Mouse (Mus musculus) left cerebral cortex, adult 11 months (tissue): ENCODE results near the gene Ube2d3.

Source experiments
- DNase-seq: peaks from one replicate; pipeline ENCODE4 v3.0.0; 2022; ENCODE audit warnings: low spot score

Gene Ube2d3

DNA sequence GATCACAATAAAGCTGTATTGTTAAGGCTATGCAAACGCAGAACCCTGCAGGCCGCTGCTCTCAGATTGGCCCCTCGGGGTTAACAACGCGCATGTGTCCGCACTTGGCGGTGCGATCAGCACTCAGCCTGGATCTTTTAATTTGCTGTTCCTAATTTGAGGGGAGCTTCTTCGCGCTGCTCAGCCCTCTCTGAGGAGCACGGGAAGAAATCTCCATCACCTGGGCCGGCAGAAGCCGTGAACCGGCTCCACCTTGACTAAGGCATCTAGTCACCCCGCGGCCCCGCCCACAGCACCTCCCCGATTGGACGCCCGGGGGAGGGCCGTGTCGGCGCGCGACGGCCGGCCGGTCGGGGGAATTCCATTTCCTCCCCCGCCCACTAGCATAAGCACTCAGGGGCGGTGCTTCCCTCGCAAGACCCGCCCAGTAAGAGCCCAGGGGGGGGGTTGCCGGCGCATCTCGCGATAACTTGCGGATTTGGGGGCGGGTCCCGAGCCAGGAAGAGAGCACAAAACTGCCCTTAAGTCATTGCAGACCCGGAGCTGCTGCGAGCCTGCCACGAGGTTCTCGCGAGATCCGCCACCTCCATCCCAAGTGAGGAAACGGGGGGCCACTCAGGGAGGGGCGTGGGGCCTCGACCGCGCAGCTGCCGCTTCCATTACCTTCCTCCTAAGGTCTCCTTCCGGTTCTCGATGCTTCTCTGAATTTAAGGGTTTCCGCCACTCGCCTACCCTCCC, at the start of gene Ube2d3:
TSS of gene Ube2d3 (plus strand) at position 392 of the 738 bp plus-strand sequence.
- DNase-seq = peak; percentile 99

DNA sequence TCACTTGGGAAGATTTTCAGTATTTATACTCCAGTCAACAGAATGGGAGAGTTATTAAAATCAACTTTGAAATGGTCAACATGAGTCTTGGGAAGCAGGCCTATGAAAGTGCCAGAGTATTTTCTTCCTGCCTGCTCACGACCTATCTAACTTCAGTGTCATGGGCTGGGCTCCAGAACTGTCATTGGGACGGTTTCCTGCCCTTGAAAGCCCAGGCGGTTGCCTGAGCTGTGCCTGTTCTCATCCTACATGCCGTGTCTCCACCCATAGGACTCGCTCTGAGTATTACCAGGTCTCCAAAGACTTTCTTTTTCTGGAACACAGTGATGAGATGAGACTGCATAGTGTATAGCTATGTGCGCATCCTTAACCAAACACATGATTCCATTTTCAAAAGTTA, 44.8 kb upstream of the Ube2d3 start:
- DNase-seq = no peak

DNA sequence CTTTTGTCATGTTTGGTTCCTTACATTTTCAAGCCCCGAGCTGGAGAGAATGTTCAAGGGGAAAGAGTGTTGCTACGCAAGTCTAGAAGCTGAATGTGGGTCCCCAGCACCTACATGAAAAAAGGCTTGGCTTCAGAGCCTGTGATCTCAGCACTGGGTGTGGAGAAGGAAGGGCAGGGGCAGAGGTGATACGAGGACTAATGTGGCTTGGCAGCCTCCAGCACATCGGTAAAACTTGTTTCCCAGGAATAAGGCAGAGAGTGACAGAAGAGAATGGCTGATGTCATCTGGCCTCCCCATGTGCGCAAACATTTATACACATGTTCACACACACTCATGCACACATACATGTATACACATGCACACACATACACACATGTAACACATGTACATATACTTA, 42.9 kb upstream of the Ube2d3 start:
- DNase-seq = no peak

DNA sequence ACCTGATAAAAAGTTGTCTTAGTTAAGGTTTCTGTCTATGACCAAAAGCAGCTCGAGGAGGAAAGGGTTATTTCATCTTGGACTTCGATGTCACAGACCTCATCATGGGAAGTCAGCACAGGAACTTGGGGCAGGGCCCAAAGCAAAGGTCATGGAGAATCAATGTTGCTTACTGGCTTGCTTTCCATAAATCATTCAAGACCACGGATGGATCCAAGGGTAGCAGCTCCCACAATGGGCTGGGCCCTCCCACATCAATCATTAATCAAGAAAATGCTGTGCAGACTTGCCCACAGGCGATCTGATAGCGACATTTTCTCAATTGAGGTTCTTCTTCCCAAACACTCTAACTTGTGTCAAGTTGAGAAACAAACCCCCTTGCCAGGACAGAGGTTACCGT, 41.9 kb upstream of the Ube2d3 start:
- DNase-seq = no peak

DNA sequence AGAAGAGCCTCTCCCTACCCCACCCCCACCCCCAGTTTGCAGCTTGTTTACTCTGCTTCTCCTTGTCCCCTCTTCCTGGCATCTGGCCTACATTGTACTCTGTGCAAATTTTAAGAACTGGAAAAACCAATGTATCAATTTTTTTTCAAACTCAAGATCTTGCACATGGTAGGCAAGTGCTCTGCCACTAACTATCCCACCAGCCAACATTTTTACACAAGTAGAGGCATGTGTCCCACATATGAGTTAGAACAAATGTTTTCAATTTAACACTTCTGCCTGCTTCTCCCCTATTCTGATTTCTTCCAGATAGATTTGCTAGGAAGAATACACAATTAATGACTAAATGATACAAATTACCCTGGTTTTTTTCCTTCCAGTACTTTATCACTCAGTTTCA, 40.8 kb upstream of the Ube2d3 start:
- no peak for DNase-seq

DNA sequence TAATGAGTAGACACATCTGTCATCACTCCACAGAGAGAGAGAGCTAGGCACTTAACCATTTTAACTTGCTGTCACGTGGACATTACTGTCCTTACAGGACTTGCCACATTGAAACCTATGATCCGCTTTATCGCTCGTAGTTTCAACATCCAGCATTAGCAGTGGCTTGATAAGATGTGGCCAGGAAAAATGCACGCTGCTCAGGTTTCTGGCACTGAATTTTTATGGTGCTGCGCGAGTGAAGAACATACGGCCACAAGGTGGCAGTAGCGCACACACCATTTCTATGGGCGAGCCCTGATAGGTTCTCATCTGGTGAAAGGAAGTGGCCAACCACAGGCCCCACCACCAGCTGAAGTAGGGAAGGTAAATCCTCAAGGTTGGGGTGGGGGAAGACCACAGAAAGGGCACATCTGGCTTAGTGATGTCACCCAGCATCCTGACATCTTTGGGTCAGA, 35.7 kb upstream of the Ube2d3 start:
- DNase-seq = peak; percentile 57

DNA sequence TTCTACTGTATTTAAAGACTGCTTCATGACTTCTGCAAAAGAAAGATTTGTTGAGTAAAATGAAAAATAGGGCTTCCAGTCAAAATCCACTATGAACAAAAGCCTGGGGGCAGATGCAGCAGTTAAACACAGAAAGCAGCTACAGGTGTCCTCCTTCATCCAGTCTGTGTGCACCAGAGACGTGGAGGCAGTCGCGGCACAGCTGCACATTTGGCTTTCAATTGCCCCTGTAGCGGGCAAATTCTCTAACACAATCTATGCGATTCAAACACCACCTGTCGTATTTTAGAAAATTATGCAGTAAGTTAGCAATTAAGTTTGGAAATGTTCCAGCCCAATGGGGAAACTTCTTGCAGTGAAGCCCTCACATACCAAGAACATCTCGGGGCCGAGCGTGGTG, 34.7 kb upstream of the Ube2d3 start:
- DNase-seq = no peak

DNA sequence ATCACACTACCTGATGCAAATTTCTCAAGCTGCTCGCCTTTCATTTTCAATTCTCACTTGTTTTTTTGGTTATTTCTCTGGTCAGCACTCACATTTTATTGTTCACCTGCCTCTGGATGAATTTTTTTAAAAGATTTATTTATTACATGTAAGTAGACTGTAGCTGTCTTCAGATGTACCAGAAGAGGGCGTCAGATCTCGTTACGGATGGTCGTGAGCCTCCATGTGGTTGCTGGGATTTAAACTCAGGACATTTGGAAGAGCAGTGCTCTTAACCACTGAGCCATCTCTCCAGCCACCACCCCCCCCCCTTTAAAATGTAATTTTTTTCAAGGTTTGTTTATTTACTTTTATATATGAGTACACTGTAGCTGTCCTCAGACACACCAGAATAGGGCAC, 34.1 kb upstream of the Ube2d3 start:
- no peak for DNase-seq

DNA sequence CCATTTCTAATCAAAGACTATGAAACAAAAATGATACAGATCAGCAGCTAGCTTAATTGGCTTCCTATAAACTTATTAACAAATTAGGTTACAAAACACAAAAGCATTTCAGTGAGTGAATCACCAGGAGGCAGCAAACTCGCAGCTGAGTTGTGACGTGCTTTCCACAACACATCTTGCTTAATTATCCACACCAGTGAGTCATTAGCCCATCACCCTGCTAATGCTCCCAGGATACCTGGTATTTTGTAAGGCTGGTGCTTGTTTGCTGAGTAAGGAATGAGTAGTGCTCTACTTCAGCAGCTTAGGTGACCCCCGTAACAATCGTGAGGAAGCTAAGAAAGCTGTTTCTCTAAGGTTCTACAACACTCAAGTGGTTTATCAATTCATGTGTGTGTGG, 33.4 kb upstream of the Ube2d3 start:
- DNase-seq = no peak

DNA sequence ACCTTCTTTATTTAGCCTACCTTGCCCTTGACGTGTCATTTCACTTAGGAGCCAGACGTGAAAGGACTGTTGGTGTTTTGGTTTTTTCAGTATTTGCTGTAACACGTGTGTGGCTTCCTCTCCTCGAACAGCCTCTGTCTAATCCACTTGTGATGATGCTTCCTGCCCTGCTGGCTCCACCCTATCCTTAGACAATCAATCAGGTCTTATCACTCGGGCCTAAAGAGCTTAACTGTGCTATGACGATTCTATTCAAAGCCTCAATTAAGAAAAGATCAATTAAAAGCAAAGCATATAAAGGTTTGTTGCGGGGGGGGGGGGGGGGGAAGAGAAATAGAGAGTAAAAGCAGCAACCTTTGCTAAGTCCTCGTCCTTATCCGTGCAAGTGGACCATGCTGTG, 30.6 kb upstream of the Ube2d3 start:
- no peak for DNase-seq

DNA sequence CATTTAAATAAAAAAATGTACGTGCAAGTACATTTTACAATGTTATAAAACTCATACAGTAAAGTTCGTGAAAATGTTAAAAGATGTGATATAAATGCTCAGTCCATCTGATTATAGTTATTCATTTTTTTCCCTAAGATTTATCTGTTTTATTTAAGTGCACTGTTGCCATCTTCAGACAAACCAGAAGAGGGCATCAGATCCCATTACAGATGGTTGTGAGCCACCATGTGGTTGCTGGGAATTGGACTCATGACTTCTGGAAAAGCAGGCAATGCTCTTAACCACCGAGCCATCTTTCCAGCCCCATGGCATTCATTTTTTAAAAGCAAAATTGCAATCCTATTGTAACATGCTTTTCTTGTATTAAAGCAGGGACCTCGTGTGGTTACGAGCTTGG, 28.7 kb upstream of the Ube2d3 start:
- no peak for DNase-seq

DNA sequence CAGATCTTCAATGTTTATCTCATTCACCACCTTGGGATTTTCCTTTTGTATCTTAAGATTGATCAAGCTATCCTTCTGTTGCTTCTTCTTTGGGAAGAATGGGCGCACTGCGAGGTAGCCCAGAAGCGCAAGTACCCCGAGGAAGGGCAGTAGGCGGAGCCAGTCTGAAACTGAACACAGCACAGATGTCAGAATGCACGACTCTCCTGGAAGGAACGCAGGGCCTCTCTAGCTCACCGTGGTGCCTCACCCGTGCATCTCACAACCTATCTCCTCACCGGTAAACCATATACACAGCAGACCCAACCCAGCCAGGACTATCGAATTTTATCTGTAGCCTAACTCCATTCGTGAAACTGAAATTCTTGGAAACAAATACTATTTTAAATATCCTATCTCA, 26.9 kb upstream of the Ube2d3 start:
- DNase-seq = no peak

DNA sequence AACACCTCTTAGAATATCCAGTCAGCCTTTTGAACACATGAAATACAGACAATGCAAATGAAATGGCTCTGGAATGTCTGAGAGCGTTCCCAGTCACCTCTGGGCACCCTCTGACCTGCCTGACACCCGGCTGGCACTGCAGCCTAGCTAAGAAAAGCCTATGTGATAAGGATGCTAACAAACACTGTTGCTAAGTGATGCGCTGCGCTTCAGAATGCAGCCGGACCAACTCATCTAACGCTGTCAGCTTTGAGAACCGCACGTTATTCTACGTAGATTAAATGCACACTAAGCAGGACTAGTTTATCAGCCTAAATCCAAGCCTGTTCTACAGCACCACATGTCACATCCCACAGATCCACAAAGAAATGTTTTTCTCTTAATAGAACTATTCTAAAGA, 26.1 kb upstream of the Ube2d3 start:
- DNase-seq = no peak

DNA sequence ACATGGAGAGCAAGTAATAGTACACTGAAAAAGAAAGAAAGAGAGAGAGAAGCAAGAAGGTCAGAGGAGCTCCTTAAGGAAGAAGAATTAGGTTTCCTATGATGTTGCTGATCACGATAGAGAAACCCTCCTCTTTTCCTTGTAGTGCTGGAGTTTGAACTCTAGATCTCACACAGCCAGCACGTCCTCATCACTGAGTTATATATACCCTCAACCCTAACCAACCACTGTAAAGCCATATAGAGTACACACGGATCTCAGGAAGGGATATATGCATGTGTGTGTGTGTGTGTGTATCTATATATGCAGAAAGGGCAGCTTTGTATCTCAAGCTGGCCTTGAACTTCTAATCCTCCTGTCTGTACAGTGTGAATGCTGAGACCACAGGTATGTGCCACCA, 20.7 kb upstream of the Ube2d3 start:
- DNase-seq = no peak

DNA sequence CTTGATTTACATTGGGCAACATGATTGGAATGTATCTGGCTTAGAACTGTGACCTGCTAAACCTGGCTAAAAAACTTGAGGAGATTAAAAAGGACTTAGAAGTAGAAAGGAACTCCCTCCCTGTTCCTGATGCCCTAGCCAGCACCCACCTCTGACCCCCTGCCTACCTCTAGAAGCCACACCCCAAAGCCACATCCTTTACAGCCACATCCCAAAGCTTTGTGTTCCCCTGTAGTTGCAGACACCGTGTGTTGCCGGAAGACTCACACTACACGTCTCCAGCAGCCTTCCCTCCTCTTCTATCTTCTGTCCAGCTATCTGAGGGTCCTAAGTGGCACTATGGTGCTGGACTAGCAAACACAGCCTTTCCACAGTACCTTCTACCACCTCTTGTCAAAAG, 20.1 kb upstream of the Ube2d3 start:
- DNase-seq = no peak

DNA sequence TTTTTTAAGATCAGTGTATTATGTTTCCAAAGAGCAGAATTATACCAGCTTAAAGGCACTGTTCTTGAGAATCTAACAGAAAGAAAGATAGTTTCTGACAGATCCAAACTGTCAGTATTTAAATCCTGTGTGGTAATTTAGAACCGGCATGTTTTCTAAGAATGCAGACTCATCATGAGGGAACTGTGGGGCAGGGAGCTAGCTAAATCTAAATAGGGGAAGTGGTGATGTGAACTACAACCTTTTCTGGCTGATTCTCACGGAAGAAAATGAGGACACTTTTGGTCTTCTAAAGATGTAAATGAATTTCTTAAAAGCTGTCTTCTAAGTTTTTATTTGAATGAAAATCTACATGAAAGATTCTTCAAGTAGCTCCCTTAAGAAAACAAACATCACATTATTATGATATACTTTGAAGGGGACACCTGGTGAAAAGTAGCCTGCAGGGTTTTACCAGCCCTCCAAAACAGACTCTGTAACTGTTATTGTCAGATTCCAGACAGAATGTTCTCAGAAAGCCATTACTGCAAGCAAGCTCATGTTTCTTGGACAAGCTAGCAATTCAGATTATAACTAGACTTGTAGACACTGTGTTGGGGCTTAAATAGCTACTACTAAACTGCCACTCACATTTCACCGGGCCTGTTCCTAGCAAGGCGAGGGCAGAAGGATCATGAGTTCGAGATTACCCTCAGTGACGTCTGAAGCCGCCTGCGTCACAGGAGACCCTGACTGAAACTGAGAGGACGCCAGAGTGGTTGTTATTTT, 17.2 kb upstream of the Ube2d3 start:
- DNase-seq = no peak

DNA sequence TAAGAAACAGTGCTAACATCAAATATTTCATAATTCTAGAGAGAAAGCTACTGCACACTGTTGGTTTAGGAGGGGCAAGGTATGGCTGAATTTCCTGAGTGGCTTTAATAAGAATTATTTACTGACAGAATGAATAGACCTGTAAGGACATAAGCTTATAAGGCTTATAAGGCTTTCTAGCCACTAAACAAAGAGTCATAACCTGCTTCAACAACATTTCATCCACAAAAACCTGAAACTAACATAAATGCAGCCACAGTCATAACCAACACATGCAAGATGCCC, 16.7 kb upstream of the Ube2d3 start:
- DNase-seq = no peak

DNA sequence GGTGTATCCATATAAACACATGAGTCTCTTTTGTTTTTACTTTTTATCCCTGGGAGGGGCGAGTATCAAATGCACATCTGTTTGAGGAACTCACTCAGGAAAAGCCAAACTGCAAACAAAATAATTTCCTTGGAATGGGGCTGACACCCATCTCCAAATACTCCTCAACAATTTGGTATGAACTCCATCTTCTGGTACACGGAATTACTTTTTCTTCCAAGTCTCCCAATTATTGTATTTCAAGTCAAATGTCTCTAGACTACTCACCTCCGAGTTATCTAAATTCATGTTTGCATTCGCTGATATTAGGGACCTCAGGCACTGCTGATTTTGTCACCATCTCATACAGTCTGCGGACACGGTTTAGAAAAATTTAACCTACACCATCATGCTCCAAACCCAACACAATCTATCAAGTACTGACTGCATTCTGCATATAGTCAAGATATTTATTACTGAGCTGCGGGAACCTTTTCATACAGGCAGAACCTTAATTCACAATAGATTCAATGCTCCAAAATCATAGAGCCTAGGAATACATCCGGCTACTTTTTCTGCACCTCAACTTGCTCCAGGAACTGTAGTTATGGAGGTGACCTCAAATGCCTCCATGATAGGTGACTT, 15.6 kb upstream of the Ube2d3 start:
- no peak for DNase-seq

DNA sequence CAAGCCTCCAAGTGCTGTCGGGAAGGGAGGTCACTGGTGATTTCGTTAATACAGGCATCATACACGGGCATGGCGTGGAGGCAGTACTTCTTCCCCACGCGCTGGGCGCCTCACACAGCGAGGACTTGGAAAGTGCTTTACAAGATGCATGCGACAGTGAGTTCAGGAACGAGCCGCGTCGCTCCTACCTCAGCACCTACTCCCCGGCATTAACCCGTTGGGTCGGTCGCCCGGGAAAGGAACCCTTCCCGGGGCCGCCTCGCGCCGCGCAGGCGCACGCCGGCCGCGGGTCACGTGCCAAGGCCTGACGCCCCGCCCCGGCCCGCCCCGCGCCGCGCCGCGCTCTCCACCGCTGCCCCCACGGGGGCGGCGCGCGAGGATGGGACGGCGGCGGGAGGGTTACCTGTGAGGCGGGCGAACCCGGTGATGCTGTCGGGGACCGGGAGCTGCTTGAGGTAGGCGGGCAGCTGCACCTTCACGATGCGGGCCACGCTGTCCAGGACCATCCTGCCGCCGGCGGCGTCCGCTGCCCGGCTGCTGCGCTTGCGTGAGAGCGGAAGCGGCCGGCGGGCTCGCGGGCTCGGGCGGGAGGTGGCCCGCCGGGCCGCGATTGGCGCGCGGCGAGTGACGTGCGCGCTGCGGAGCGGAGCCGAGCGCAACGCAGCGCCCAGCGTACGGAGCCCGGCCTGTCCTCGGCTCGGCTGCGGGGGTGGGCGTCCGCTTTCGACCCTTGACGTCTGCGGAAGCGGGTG, 14.9 kb upstream of the Ube2d3 start:
- peak; percentile 68 for DNase-seq

DNA sequence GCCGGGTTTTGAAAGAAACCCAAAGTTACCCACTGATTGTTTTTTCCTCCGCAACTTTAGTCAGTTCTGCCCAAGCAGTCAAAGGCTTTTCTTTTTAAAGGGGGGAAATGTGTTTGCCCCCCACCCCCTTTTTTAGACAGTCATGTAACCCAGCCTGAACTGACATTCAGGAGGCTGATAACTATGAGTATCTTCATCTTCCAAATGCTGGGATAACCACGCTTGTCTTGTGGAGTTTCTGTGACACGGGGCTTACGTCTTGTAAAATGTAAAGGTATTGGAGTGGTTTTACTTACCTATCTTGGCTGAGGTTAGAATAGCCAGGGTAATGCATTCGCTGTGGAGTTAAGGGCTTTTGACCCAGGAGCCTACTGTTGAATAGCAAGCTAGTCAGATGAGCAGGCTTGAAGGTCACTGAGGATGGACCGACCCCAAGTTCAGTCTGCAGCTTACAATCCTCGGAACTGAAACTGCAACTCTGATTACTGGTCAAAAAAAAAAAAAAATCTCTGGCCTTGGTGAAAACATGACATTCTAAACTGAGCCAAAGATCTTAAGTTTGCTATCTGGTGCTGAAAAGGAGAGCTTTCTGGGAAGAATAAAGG, 14.2 kb upstream of the Ube2d3 start, which contains the start of gene Cisd2:
TSS of gene Cisd2 (minus strand) at position 318 of the 605 bp plus-strand sequence.
- DNase-seq = no peak

DNA sequence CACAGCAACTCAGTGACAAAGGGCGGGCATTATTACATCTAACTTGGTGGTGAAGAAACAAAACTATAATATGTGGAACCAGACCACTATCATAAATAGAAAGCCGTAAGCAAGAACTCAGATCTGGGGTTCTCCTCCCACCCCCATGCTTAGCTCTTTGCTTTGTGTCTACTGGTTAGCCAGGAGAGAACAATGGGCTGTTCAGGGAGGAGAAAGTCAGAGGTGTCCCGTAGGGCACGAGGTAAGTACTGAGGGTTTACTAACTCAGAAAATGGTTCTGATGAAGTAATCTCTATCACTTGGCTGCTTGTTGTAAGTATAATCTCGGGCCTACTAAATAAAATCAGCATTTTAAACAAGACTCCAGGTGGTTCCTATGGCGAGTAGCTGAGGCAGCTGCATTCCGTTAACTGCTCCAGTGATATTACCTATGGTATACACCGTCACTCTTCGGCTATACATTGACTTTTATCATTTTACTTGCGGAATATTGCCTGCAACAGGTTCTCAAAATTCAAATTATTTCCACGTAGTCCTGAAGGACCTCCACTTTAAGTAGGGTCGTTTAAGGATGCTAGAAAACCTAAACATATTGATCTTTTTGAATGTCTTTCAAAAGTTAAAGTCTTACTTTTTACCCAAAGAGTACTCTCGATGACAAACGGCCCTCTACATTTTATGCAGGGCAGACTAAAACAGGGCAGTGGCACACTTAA, 890 bp upstream of the Ube2d3 start:
- DNase-seq = no peak

DNA sequence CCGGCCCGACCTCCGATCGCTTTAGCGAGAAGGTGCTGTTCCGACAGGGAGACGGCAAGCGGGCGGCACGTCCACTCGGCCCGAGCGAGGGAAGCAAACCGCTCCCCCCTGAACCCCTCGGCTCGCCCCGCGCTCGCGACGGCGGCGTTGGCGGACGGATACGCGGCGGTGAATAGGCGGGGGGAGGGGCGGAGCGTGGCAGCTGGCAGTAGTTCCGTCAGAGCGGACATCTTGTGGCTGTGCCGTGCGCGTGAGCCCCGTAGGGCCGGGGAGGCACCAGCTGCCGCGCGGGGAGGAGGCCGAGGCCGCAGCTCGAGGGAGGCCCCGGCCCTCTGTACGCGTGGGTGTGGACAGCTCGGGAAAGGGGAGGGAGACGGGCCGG, 573 bp downstream of the Ube2d3 start:
- peak; percentile 87 for DNase-seq
